ENCODE assay signal across 21 mouse cellular contexts in genomic region chr10:53412936-53413335, GRCm38 (mm10). TPM values are rescaled to one million over a fixed set of nuclear protein-coding genes. Genes with fewer than 3 reads are reported as not detected.
DNase-seq lines count a peak whose midpoint lies in the region; ATAC-seq and TF ChIP-seq lines count a peak whose summit lies in the region.
"Had no signal": no experiment of that assay in that cellular context is flagged by ENCODE, and none has a peak within 500 bp of the region (broad histone marks: within the 10 kb centered on the region; RNA-seq: fewer than 3 reads in every experiment).

No protein-coding gene starts in this region.

- no peaks in the 10 kb centered on the region for H3K9me3 ChIP-seq in heart, embryonic 12.5 days (replicated peaks)
- H3K9me3 ChIP-seq in stomach, embryonic 14.5 days (ENCODE audit: control insufficient read depth, low read depth, low read length): no peaks in the 10 kb centered on the region
- H3K9me3 ChIP-seq in stomach, postnatal 0 days (ENCODE audit: control insufficient read depth, low read length): no peaks in the 10 kb centered on the region
- no peaks in the 10 kb centered on the region for H3K9me3 ChIP-seq in limb, embryonic 10.5 days (replicated peaks)
- H3K9me3 ChIP-seq: embryonic facial prominence, embryonic 13.5 days; forebrain, embryonic 13.5 days; hindbrain, embryonic 13.5 days; neural tube, embryonic 12.5 days had no signal

- no peak for ATAC-seq in heart, embryonic 12.5 days (ENCODE audit: insufficient number of reproducible peaks, low FRiP score)
- no peak for ATAC-seq in stomach, embryonic 14.5 days (ENCODE audit: insufficient number of reproducible peaks, insufficient read depth, low FRiP score, low read depth)
- no peak for ATAC-seq in stomach, postnatal 0 days (ENCODE audit: low FRiP score, low TSS enrichment)
- ATAC-seq in activated CD4-positive, CD25-positive, alpha-beta regulatory T cell, adult 4 months: peak; percentile 11
- ATAC-seq: forebrain, embryonic 13.5 days had no signal

- no peaks in the 10 kb centered on the region for H3K79me2 ChIP-seq in heart, adult 2 months (replicated peaks; ENCODE audit: control insufficient read depth, insufficient read depth, low read length)

- no peaks in the 10 kb centered on the region for H3K27me3 ChIP-seq in heart, adult 2 months (ENCODE audit: control insufficient read depth, insufficient read depth, low read length)
- no peaks in the 10 kb centered on the region for H3K27me3 ChIP-seq in heart, embryonic 12.5 days (replicated peaks)
- no peaks in the 10 kb centered on the region for H3K27me3 ChIP-seq in stomach, embryonic 14.5 days (ENCODE audit: control insufficient read depth, insufficient read depth, low read length)
- H3K27me3 ChIP-seq in stomach, postnatal 0 days (ENCODE audit: control insufficient read depth, insufficient read depth, low read length): no peaks in the 10 kb centered on the region
- no peaks in the 10 kb centered on the region for H3K27me3 ChIP-seq in limb, embryonic 10.5 days (ENCODE audit: low read depth, poor library complexity, severe bottlenecking)
- H3K27me3 ChIP-seq: embryonic facial prominence, embryonic 13.5 days; forebrain, embryonic 13.5 days; hindbrain, embryonic 13.5 days; neural tube, embryonic 12.5 days had no signal

- TF ChIP-seq POLR2A in heart, adult 2 months (IDR thresholded peaks at IDR 0.05; ENCODE audit: insufficient read depth, low read depth, low read length): no peak

- no peak overlapping the region for H3K4me3 ChIP-seq in heart, adult 2 months
- no peak overlapping the region for H3K4me3 ChIP-seq in heart, embryonic 12.5 days
- H3K4me3 ChIP-seq in stomach, embryonic 14.5 days (ENCODE audit: low read depth, low read length): no peak overlapping the region
- no peak overlapping the region for H3K4me3 ChIP-seq in stomach, postnatal 0 days (ENCODE audit: low read depth, low read length)
- no peak overlapping the region for H3K4me3 ChIP-seq in limb, embryonic 10.5 days
- H3K4me3 ChIP-seq: embryonic facial prominence, embryonic 13.5 days; forebrain, embryonic 13.5 days; hindbrain, embryonic 13.5 days; neural tube, embryonic 12.5 days had no signal

- peaks cover 14% of the 10 kb centered on the region for H3K4me1 ChIP-seq in heart, adult 2 months (ENCODE audit: control insufficient read depth, insufficient read depth, low read length)
- peaks cover 13% of the 10 kb centered on the region; the same call in 1 of the 2 replicates for H3K4me1 ChIP-seq in heart, embryonic 12.5 days (replicated peaks)
- peaks cover 5% of the 10 kb centered on the region; the same call in 1 of the 2 replicates for H3K4me1 ChIP-seq in stomach, embryonic 14.5 days (ENCODE audit: control insufficient read depth, insufficient read depth, low read length)
- no peaks in the 10 kb centered on the region for H3K4me1 ChIP-seq in stomach, postnatal 0 days (replicated peaks; ENCODE audit: control insufficient read depth, insufficient read depth)
- peaks cover 27% of the 10 kb centered on the region for H3K4me1 ChIP-seq in limb, embryonic 10.5 days

- no peak for TF ChIP-seq EP300 in heart, adult 2 months (IDR thresholded peaks at IDR 0.05; ENCODE audit: insufficient read depth, low read depth, low read length)
- no peak for TF ChIP-seq EP300 in stomach, postnatal 0 days (optimal IDR thresholded peaks at IDR 0.05)

- intact Hi-C loops in heart, adult 2 months (cut with DNase I): loop anchor here (2.0 kb wide), 2 partner anchors 14 to 22 kb away; no protein-coding TSS in a partner anchor

- no peak overlapping the region for H3K4me2 ChIP-seq in heart, embryonic 12.5 days
- no peak overlapping the region for H3K4me2 ChIP-seq in stomach, embryonic 14.5 days (replicated peaks; ENCODE audit: low read depth, low read length)
- H3K4me2 ChIP-seq in stomach, postnatal 0 days (replicated peaks; ENCODE audit: low read depth): no peak overlapping the region
- H3K4me2 ChIP-seq: embryonic facial prominence, embryonic 13.5 days; forebrain, embryonic 13.5 days; hindbrain, embryonic 13.5 days; midbrain, embryonic 11.5 days; neural tube, embryonic 12.5 days had no signal

- no peak for DNase-seq in heart, adult 2 months
- DNase-seq in stomach, postnatal 0 days (ENCODE audit: low spot score): no peak
- no peak for DNase-seq in limb, embryonic 10.5 days (ENCODE audit: low spot score)
- DNase-seq in retina, embryonic 14.5 days (ENCODE audit: low spot score): no peak
- DNase-seq: adrenal gland, adult 2 months; cerebellum, adult 11-12 months; cerebellum, postnatal 10 days; heart, postnatal 36 days; kidney, adult 18-20 months; kidney, postnatal 4 days; lung, postnatal 10 days; retina, postnatal 1 day; right cerebral cortex, postnatal 4 days had no signal

- H3K27ac ChIP-seq in heart, adult 2 months: peak overlapping the region; percentile 88
- H3K27ac ChIP-seq in heart, embryonic 12.5 days (ENCODE audit: poor library complexity, severe bottlenecking): no peak overlapping the region
- peak overlapping the region; percentile 63; the same call in 1 of the 2 replicates for H3K27ac ChIP-seq in stomach, embryonic 14.5 days (ENCODE audit: low read length)
- no peak overlapping the region for H3K27ac ChIP-seq in stomach, postnatal 0 days (replicated peaks)
- no peak overlapping the region for H3K27ac ChIP-seq in limb, embryonic 10.5 days
- H3K27ac ChIP-seq: embryonic facial prominence, embryonic 13.5 days; forebrain, embryonic 13.5 days; hindbrain, embryonic 13.5 days; neural tube, embryonic 12.5 days had no signal

- H3K36me3 ChIP-seq in heart, adult 2 months (ENCODE audit: control insufficient read depth, insufficient read depth, low read length): peaks cover 5% of the 10 kb centered on the region
- no peaks in the 10 kb centered on the region for H3K36me3 ChIP-seq in heart, embryonic 12.5 days
- H3K36me3 ChIP-seq in stomach, embryonic 14.5 days (ENCODE audit: control insufficient read depth, insufficient read depth, low read length): no peaks in the 10 kb centered on the region
- H3K36me3 ChIP-seq in stomach, postnatal 0 days (ENCODE audit: control insufficient read depth, insufficient read depth, low read length): no peaks in the 10 kb centered on the region
- H3K36me3 ChIP-seq in limb, embryonic 10.5 days: no peaks in the 10 kb centered on the region
- H3K36me3 ChIP-seq: embryonic facial prominence, embryonic 13.5 days; hindbrain, embryonic 13.5 days; neural tube, embryonic 12.5 days had no signal

- no peak for TF ChIP-seq CTCF in heart, adult 2 months (IDR thresholded peaks at IDR 0.05)
- TF ChIP-seq CTCF in stomach, postnatal 0 days (IDR thresholded peaks at IDR 0.05; ENCODE audit: low read depth): no peak

- H3K9ac ChIP-seq in heart, adult 2 months (ENCODE audit: low read depth, low read length): no peak overlapping the region
- no peak overlapping the region for H3K9ac ChIP-seq in heart, embryonic 12.5 days
- H3K9ac ChIP-seq in stomach, embryonic 14.5 days (replicated peaks; ENCODE audit: low read depth, low read length): no peak overlapping the region
- H3K9ac ChIP-seq in stomach, postnatal 0 days (ENCODE audit: low read length): no peak overlapping the region
- H3K9ac ChIP-seq: embryonic facial prominence, embryonic 13.5 days; forebrain, embryonic 13.5 days; hindbrain, embryonic 13.5 days; neural tube, embryonic 12.5 days had no signal

- WGBS in heart, adult 2 months: 75% methylated on average over 3 of the region's 3 CpGs
- 82% methylated on average over 3 of the region's 3 CpGs for WGBS in heart, embryonic 12.5 days
- 89% methylated on average over 3 of the region's 3 CpGs for WGBS in stomach, embryonic 14.5 days
- WGBS in stomach, postnatal 0 days: 85% methylated on average over 3 of the region's 3 CpGs
- WGBS in limb, embryonic 10.5 days: 90% methylated on average over 3 of the region's 3 CpGs

RNA-seq across cellular contexts. Expression of gene Cep85l, which starts 33.2 kb away (rescaled TPM):
- 10 to 100 TPM; 16.2 to 16.5 TPM for total RNA-seq in heart, adult 2 months (2021)
- 4.3 and 8.3 TPM in 2 replicates for polyA plus RNA-seq in heart, adult 2 months (2012; rRNA removed)
- 5.5 TPM in 2 replicates for polyA plus RNA-seq in heart, embryonic 12.5 days (2016; fragmentation: Nextera tagmentation; extraction: Ambion mirVana)
- 13.7 and 14.1 TPM in 2 replicates for polyA plus RNA-seq in stomach, embryonic 14.5 days (2014; fragmentation: Nextera tagmentation; extraction: Ambion mirVana)
- polyA plus RNA-seq in stomach, postnatal 0 days (2015; fragmentation: Nextera tagmentation; extraction: Ambion mirVana): 1.6 and 2.0 TPM in 2 replicates
- polyA plus RNA-seq in activated CD4-positive, CD25-positive, alpha-beta regulatory T cell, adult 4 months (2017; shearing (Covaris generic)): 1 to 10 TPM; 1.7 to 1.9 TPM
- polyA plus RNA-seq in limb, embryonic 10.5 days (2016; fragmentation: Nextera tagmentation; extraction: Ambion mirVana): 4.8 and 6.1 TPM in 2 replicates

Comparison
In these comparisons a context has a peak if more than half of its experiments do, and no peak if none do; other contexts are left out.
1. H3K27ac ChIP-seq: peak in heart, adult 2 months (single experiment) and stomach, embryonic 14.5 days (single experiment); none in heart, embryonic 12.5 days (single experiment), stomach, postnatal 0 days (single experiment) and limb, embryonic 10.5 days (single experiment).